Mouse (Mus musculus) layer of hippocampus, adult 9-10 months (tissue): ENCODE results near the gene Fam180a.
"Not testable (repeated sequence)": the region's sequence is repeated elsewhere in the genome, so short reads cannot be mapped to it uniquely, and the experiment has no call there.

Source experiments
- DNase-seq: peaks from one replicate; pipeline ENCODE4 v3.0.0; 2022; ENCODE audit warnings: low spot score

Fam180a gene

GRCm38 (mm10) chr6:35326111-35326515, at the start of gene Fam180a:
Fam180a (minus strand) TSS chr6:35326141.
- peak; percentile 1 for DNase-seq

DNA sequence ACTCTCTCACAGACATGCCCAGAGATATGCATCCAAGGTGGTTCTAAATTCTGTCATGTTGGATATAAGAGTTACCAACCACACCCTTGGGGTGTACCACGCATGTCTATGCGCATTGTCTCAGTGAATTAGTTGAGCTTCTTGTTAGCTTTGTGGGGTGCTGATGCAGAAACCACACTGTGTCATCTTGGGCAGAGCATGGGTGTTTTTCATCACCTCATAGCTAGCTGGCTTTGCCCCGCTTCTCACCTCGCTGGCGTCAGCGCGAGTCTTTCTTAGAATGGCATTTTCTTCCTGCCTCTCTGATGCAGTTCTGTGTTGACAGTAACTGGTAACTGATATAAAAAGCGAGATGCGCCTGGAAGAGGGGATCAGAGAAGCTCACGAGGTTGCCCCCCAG, 48.1 kb upstream of the Fam180a start:
- no peak for DNase-seq

GRCm38 (mm10) chr6:35370356-35370755, 44.4 kb upstream of the Fam180a start:
- DNase-seq, result no peak

GRCm38 (mm10) chr6:35369578-35370282, 43.8 kb upstream of the Fam180a start:
- DNase-seq, result not testable (repeated sequence)

DNA sequence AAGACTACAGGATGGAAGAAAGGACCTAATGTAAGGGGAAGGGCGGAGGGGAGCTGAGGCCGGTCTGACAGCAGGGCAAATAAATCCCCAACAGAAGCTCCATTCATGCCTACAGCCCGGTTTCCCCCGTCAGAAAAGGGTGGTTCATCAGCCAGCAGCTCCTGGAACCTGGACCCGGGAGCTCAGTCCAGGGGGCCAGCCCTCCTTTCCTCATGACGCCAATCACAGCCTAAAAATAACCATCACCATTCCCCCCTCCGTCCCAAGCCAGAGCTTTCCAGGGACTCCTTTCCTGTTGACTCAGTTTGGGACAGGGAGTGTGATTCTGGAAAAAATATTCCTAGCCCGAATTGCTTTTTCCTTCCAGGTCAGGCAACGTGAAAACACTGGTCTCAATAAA, 36.7 kb upstream of the Fam180a start:
- no peak for DNase-seq

GRCm38 (mm10) chr6:35355320-35355719, 29.4 kb upstream of the Fam180a start:
- no peak for DNase-seq

DNA sequence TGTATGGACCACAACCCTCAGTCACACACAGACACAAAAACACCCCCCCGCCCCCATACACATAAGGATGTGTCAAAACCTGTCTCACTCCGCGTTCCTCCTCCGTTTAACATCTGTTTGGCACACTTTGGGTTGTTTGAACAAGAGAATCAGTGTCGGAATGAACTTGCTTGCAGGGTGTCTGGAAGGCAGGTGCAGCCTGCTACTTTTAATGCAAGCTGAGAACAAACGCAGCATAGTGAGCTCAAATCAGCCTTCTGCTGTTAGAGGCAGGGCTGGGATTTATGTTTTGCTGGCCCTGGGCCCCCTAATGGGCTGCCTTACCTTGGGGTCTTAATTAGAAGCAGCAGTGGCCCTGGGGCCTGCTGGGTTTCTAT, 28.7 kb upstream of the Fam180a start:
- DNase-seq, result no peak

DNA sequence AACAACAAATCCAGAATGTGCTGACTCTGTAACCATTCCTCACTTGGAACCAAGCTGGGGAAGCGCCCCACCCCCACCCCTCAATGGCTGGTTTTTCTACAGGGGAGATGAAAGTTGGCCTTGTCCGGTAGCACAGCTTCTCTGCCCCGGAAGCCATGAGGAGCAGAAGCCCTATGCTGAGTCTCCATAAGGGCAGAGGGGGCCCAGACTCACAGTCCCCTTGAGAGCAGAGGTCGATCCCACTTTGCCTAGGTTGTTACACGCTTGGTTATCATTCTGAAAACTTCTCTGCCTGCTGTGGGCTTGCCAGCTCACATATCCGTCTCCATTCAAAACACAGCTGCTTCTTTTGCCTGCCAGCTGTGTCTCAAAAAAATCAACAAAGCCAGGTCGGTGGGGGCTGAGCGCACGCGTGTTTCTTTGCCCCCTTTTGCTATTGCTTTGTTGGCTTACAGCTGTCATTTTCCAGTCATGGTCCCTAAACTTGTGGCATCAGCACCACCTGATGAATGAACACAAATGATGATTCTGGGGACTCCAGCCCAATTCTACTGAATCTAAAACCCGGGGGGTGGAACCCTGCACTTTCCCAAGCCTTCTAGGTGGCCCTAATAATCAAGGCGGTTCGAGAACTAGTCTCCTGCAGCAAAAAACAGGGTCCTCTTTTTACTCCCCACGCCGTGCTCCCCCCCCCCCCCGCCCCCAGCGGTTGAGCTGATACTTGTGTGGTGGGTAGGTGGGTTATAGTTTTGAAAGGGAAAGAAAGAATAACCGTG, 28.1 kb upstream of the Fam180a start:
- DNase-seq, result no peak

DNA sequence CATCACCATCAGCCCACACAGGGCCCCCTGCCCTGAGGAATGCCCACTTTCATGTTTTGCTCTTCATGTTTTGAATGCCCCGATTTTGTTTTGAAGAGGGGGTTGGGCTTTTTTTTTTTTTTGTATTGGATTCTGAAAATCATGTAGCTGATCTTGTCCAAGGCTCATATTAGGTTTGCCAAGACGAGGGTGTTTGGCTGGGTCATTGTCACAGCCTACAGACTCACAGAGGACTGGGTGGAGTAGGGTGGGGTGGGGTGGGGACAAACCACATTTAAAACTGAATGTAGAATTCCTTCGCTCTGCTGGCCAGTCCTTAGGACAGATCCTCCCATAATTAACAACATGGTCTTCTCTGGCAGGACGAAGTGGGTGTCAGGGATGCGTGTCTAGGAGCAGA, 27.5 kb upstream of the Fam180a start:
- DNase-seq, result no peak

DNA sequence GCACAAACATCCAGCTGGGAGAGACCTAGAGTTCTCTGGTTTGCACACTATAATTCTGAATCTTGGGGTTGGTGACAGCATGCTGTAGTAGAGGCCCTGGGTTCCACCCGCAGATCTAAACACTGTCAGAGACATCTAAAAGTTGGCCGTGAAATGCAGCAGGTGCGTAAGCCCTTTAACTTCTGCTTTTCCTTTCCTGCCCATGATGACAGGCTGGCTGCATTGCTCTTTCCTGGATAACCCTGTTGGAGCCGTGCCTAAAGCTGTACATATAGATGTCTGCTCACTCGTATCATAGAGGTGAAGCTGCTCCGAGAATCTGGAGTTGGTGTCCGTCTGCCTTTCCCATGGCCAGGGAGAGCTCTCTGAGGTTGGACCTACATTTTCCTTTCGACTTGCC, 26.9 kb upstream of the Fam180a start:
- no peak for DNase-seq

DNA sequence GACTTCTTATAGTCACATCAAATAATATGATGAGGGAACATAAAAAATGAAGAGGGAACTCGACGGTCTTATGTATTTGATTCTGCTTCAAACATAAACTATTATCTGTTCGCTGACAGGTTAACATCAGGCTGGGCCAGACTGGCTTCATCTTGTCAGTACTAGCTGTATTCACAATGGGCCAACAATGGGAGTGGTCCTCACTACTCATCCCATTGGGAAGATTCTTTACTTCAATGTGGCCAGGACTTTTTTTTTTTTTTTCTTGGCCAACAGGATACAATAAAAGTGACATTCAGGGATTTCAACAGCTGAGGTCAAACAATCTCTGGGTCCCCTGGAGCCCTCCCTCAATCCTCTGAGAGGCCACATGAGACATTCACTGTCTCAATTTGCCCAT, 25.9 kb upstream of the Fam180a start:
- no peak for DNase-seq

DNA sequence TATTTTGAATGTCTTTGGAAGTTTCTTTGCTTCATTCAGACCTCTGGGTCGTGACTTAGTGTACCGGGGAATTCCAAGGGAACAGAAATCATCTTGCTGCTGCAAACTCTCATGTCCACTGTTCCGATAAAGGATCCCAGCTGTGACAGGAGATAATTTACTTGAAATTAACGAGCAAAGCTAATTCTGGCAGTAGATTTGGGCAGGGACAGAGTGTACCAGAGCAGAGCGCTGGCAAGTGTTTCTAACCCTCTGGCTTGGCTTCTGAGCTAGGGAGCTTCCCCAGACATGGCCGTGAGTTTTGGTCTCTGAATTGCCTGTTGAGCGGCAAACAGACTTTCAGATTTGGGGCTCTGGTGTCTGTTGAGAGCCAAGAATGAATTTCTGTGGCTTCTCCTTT, 23.8 kb upstream of the Fam180a start:
- no peak for DNase-seq

DNA sequence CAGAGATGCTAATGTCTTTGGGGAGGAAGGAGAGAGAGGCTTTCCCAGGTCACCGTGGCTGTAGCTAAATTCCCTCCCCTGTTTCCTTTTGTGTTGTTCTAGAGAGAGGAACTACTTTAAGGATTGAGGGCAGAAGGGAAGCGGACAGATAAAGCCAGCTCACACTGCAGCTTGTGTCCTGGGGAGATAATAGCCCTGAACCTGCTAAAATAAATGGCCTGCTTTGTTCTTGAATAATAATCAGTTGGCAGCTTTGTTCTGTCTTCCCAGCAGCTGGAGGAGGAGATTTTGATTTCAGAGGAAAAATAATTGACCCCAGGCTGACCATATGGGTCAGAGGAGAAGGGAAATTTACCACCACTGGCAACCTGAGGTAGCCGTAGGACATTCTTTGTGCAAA, 12.7 kb upstream of the Fam180a start:
- no peak for DNase-seq

- DNase-seq, result no peak
Measured at GRCm38 (mm10) chr6:35337836-35338235, 11.9 kb upstream of the Fam180a start.

GRCm38 (mm10) chr6:35335452-35335851, 9.5 kb upstream of the Fam180a start:
- DNase-seq, result no peak

- no peak for DNase-seq
Measured at GRCm38 (mm10) chr6:35334278-35334677, 8.3 kb upstream of the Fam180a start.

DNA sequence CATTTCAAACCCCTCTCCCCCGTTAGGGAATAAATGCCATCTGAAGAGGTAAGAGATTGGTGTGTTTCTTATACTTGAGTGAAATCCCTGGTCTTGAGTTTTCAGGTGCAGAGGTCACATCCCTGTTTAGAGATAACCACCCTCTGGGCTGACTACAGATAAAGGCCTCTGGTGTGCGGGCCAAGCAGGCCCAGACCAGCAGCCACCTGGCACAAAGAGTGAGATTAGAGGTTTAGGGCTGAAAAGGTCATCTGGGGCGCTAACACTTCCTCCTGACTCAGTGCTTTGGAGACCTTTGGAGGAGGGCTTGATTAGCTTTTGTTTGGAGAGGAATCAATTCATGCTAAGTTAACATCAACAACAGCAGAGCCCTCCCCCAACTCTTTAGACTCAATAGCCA, 7.7 kb upstream of the Fam180a start:
- DNase-seq, result no peak

- no peak for DNase-seq
Measured at GRCm38 (mm10) chr6:35330834-35331233, 4.9 kb upstream of the Fam180a start.

DNA sequence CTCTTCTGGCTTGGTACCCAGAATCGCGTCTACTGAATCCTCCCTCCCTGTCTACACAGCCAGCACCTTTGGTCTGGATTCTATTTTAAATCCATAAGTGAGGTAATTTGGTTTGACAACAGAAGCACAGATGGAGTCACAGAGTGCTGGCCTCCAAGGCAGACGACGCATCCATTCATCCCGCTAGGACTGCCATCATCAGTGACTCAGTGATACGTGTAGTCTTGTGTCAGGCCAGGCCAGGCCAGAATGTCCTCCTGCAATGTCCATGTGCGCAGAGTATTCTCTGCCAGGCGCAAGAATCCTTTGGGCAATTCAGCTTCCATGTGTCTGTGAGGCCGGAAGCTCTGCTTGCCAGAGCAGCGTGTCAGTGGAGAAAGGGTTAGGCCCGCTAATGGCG, 4.0 kb upstream of the Fam180a start:
- DNase-seq, result no peak

DNA sequence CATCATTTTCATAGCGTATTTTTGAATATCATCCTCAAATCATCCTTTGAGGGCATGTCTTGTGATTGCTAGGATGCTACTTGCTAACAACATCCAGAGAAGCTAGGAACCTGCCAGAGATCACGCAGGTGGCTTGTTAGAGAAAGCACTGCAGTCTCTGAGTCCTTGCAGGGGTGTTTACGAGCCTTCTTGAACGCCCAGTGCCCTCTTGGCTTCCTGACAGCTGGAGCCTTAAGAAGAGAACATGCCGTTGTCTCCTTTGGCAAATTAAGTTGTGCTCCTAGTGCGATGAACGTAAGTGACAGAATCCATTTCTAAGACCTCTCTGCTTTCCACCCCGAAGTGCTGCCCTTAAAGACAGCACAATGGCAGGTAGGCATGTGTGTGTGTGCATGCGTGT, 1.6 kb downstream of the Fam180a start:
- no peak for DNase-seq

DNA sequence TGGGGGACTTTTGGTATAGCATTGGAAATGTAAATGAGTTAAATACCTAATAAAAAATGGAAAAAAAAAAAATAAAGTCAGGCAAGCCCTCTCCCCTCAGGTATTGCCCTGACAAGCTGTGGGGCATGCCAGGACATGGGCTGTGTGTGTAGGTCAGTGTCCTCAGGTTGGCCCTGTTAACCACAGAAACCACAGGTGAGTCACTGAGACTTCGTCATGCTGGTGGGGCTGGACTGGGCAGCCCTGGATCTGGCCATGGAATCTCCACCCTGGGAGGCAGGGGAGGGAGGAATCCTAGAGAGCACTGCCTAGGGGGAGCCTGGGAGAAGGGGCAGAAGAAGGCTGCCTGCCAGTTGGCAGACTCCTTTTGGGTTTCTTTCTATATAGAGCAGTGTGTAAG, 2.9 kb downstream of the Fam180a start:
- no peak for DNase-seq

DNA sequence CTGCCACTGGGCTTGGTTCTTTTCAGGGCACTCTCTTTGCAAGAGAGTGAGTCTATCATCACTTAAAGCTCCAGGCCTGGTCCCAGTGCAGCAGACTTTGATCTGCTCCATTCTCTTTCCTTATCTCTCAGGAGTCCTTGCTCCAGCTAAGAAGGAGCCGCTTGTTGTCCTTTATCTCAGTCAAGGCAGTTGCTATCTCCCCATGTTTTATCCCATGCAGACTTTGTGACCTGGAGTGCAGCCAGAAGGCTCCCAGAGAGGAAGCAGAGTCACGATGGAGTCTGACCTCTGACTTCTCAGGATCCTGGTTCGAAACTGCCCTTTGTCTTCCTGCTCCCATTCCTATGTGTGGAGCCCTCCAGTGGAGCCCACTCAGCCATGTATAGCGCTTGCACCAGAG, 4.8 kb downstream of the Fam180a start:
- DNase-seq, result no peak

DNA sequence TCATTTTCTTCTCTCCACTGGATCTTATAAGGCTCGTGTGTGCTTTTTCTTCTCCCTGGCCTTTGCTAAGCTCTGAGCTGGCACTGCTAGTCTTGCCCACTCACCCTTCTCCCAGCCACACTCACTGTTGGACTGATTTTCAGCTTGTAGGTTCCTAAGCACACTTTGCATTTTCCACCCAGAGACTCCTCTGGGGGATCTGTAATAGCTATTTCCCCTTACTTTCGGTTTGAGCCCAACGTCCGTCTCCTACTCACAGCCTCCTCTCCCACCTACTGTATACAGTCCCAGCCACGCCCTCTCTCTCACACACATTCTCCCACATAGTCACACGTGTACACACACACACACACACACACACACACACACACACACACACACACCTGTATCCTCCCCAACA, 6.1 kb downstream of the Fam180a start:
- DNase-seq, result no peak

DNA sequence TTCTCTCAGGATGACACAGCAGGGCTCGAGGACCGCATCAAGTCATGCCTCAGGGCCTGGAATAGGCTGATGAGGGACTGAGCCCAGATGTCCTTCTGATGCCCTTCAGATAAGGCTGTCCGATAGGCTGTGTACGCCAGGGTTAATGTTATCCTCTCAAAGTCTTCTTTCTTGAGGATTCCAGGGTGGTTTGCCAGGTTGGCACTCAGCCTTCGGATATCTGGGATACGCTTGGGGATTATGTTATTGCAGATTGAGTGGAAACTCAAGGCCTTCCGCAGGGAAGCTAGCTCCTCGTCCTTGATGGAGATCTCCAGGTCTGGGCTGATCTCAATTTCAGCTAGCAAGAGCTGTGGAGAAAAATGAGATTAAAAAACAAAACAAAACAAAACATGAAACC, 12.4 kb downstream of the Fam180a start:
- DNase-seq, result no peak
